In genomic region chr9:94536261-94536905, GRCm38 (mm10) we compare ENCODE assay signal across 8 mouse cellular contexts. TPM values are rescaled to one million over a fixed set of nuclear protein-coding genes. Genes with fewer than 3 reads are reported as not detected.
DNase-seq lines count a peak whose midpoint lies in the region; ATAC-seq and TF ChIP-seq lines count a peak whose summit lies in the region.

No protein-coding gene starts in this region.

- H3K4me3 ChIP-seq in layer of hippocampus, adult 2 months, result peak overlapping the region; percentile 82
- H3K4me3 ChIP-seq in brown adipose tissue, adult 24 weeks (ENCODE audit: insufficient read depth, low read depth, low read length), result peak overlapping the region; percentile 76
- peak overlapping the region; percentile 79 for H3K4me3 ChIP-seq in hindbrain, embryonic 16.5 days (ENCODE audit: low read length)
- peak overlapping the region; percentile 80 for H3K4me3 ChIP-seq in neural tube, embryonic 12.5 days

- H3K4me1 ChIP-seq in brown adipose tissue, adult 24 weeks (ENCODE audit: control insufficient read depth, insufficient read depth, insufficient read length, low read length), result no peaks in the 10 kb centered on the region
- H3K4me1 ChIP-seq in hindbrain, embryonic 16.5 days (ENCODE audit: control insufficient read depth, insufficient read depth, low read depth, low read length), result peaks cover 3% of the 10 kb centered on the region
- H3K4me1 ChIP-seq in neural tube, embryonic 12.5 days, result peaks cover 14% of the 10 kb centered on the region

- no peaks in the 10 kb centered on the region for H3K9me3 ChIP-seq in hindbrain, embryonic 16.5 days (ENCODE audit: control insufficient read depth, low read length)
- H3K9me3 ChIP-seq in neural tube, embryonic 12.5 days, result no peaks in the 10 kb centered on the region

- H3K4me2 ChIP-seq in hindbrain, embryonic 16.5 days (ENCODE audit: low read length), result peak overlapping the region; percentile 78
- peak overlapping the region; percentile 89 for H3K4me2 ChIP-seq in neural tube, embryonic 12.5 days (replicated peaks)

- peak overlapping the region; percentile 96 for H3K27ac ChIP-seq in layer of hippocampus, adult 2 months
- peak overlapping the region; percentile 80 for H3K27ac ChIP-seq in brown adipose tissue, adult 24 weeks (replicated peaks; ENCODE audit: low read depth, low read length)
- H3K27ac ChIP-seq in hindbrain, embryonic 16.5 days (ENCODE audit: low read depth, low read length), result peak overlapping the region; percentile 99
- no peak overlapping the region for H3K27ac ChIP-seq in neural tube, embryonic 12.5 days

- no peaks in the 10 kb centered on the region for H3K27me3 ChIP-seq in hindbrain, embryonic 16.5 days (replicated peaks; ENCODE audit: control insufficient read depth, insufficient read depth, low read length)
- H3K27me3 ChIP-seq in neural tube, embryonic 12.5 days (replicated peaks), result no peaks in the 10 kb centered on the region

- H3K36me3 ChIP-seq in hindbrain, embryonic 16.5 days (ENCODE audit: control insufficient read depth, insufficient read depth, low read length), result no peaks in the 10 kb centered on the region
- no peaks in the 10 kb centered on the region for H3K36me3 ChIP-seq in neural tube, embryonic 12.5 days

- H3K9ac ChIP-seq in hindbrain, embryonic 16.5 days (ENCODE audit: low read depth, low read length), result peak overlapping the region; percentile 83
- peak overlapping the region; percentile 80 for H3K9ac ChIP-seq in neural tube, embryonic 12.5 days

- WGBS in hindbrain, embryonic 16.5 days, result under 1% methylated on average over 15 of the region's 15 CpGs
- under 1% methylated on average over 15 of the region's 15 CpGs for WGBS in neural tube, embryonic 12.5 days

- no peak for DNase-seq in layer of hippocampus, adult 2 months (ENCODE audit: low spot score in 2 of 2)
- DNase-seq in layer of hippocampus, postnatal 25 days (ENCODE audit: extremely low spot score in 1 of 2, low spot score in 1 of 2), result no peak
- no peak for DNase-seq in cerebellum, adult 8-10 months
- DNase-seq in gastrocnemius, adult 18-20 months (ENCODE audit: low spot score), result no peak
- no peak for DNase-seq in lung, adult 18-20 months

- ATAC-seq in hindbrain, embryonic 16.5 days, result no peak
- ATAC-seq in neural tube, embryonic 12.5 days (ENCODE audit: low FRiP score, low read depth), result no peak

- TF ChIP-seq CTCF in layer of hippocampus, adult 2 months (conservative IDR thresholded peaks at IDR 0.05), result no peak

RNA-seq across cellular contexts. Expression of gene 1190002N15Rik, which starts 1.5 kb away (rescaled TPM):
- total RNA-seq in layer of hippocampus, adult 2 months (2021), result 10 to 100 TPM; 18.2 to 18.8 TPM
- total RNA-seq in layer of hippocampus, postnatal 25 days (2021), result 10 to 100 TPM; 19.2 to 21.7 TPM
- 8.4 and 13.1 TPM in 2 replicates for polyA plus RNA-seq in brown adipose tissue, adult 24 weeks (2012; ENCODE audit: insufficient read depth, insufficient read length, missing spikeins)
- 4.3 and 4.6 TPM in 2 replicates for polyA plus RNA-seq in hindbrain, embryonic 16.5 days (2015; fragmentation: Nextera tagmentation; extraction: Ambion mirVana)
- 27.4 and 30.4 TPM in 2 replicates for polyA plus RNA-seq in neural tube, embryonic 12.5 days (2016; fragmentation: Nextera tagmentation; extraction: Ambion mirVana)
- 1 to 10 TPM; 1.9 to 4.7 TPM for total RNA-seq in gastrocnemius, adult 18-20 months (2021)
